Mouse (Mus musculus) CH12.LX (cell line): ENCODE data around the gene Npat. TPM values are rescaled to one million over a fixed set of nuclear protein-coding genes. Genes with fewer than 3 reads are reported as not detected.

ENCODE experiments used
- DNase-seq: peaks from one replicate; pipeline ENCODE4 v3.0.0-alpha.2; 2013; ENCODE audit errors: extremely low read depth
- H3K27ac ChIP-seq: 2 replicates; pipeline ENCODE4 v1.5.1; 2012; ENCODE audit warnings: low read depth, mild to moderate bottlenecking, control low read depth, moderate library complexity; ENCODE audit not compliant: insufficient read depth
- H3K27me3 ChIP-seq: replicated peaks from 2 replicates; pipeline ENCODE3; 2012; ENCODE audit warnings: inconsistent platforms
- H3K36me3 ChIP-seq, 2 experiments: replicated peaks in 1 of 2; 2 replicates each; pipeline versions ENCODE3 to v1.6.1; 2012; ENCODE audit warnings: inconsistent platforms in 1 of 2, low read length in 1 of 2, mild to moderate bottlenecking in 1 of 2, mixed read lengths in 1 of 2, moderate library complexity in 1 of 2; ENCODE audit not compliant: control insufficient read depth in 1 of 2, insufficient read depth in 1 of 2
- H3K4me1 ChIP-seq, 2 experiments: 2 replicates each; pipeline ENCODE4 v1.6.1; 2012; ENCODE audit warnings: inconsistent platforms in 1 of 2, moderate library complexity in 1 of 2; ENCODE audit not compliant: insufficient read depth in 2 of 2, control insufficient read depth in 1 of 2
- H3K4me2 ChIP-seq: 2 replicates; pipeline ENCODE4 v1.6.1; 2012; ENCODE audit warnings: low read depth, mild to moderate bottlenecking, control low read depth; ENCODE audit not compliant: poor library complexity, insufficient read depth, severe bottlenecking
- H3K4me3 ChIP-seq, 3 experiments: fragments of 150-350 bp in 1 of 3; sonication (generic) in 1 of 3; replicated peaks in 1 of 3; 2 replicates each; pipeline versions ENCODE3 to v1.5.1; 2011 to 2012; ENCODE audit warnings: low read depth in 2 of 3, low read length in 2 of 3, mild to moderate bottlenecking in 2 of 3, moderate library complexity in 2 of 3, control low read depth in 1 of 3, improper control_type of control experiment in 1 of 3, inconsistent platforms in 1 of 3, mixed read lengths in 1 of 3; ENCODE audit not compliant: poor library complexity in 1 of 3
- H3K79me2 ChIP-seq: replicated peaks from 2 replicates; pipeline ENCODE4 v1.6.1; 2012; ENCODE audit warnings: mild to moderate bottlenecking, moderate library complexity; ENCODE audit not compliant: control insufficient read depth, poor library complexity, insufficient read depth, severe bottlenecking; ENCODE audit errors: extremely low read depth
- H3K9ac ChIP-seq: 2 replicates; pipeline ENCODE4 v1.6.1; 2012; ENCODE audit warnings: low read depth, mild to moderate bottlenecking, control low read depth, moderate library complexity; ENCODE audit not compliant: insufficient read depth
- H3K9me3 ChIP-seq: replicated peaks from 2 replicates; pipeline ENCODE3; 2012; ENCODE audit warnings: low read length, inconsistent platforms, mixed read lengths
- BHLHE40 ChIP-seq: IDR thresholded peaks from 2 replicates; pipeline ENCODE4 v1.6.1; 2011; ENCODE audit warnings: mild to moderate bottlenecking, low read depth, low read length, improper control_type of control experiment
- CHD1 ChIP-seq: IDR thresholded peaks from 2 replicates; pipeline ENCODE4 v1.6.1; 2012; ENCODE audit warnings: low read depth, low read length, improper control_type of control experiment, inconsistent platforms
- CHD2 ChIP-seq: IDR thresholded peaks from 2 replicates; pipeline ENCODE4 v1.6.1; 2011; ENCODE audit warnings: low read length, improper control_type of control experiment
- CTCF ChIP-seq, 2 experiments: IDR thresholded peaks in 1 of 2; conservative IDR thresholded peaks in 1 of 2; 2 replicates each; pipeline ENCODE4 v1.5.1; 2011 to 2012; ENCODE audit warnings: low read depth in 2 of 2, low read length in 2 of 2, improper control_type of control experiment in 1 of 2, inconsistent platforms in 1 of 2, mild to moderate bottlenecking in 1 of 2, moderate library complexity in 1 of 2
- E2F4 ChIP-seq: IDR thresholded peaks from 2 replicates; pipeline ENCODE4 v1.6.1; 2011; ENCODE audit warnings: low read depth, low read length, improper control_type of control experiment; ENCODE audit not compliant: insufficient replicate concordance
- ELF1 ChIP-seq: IDR thresholded peaks from 2 replicates; pipeline ENCODE4 v1.6.1; 2014; ENCODE audit warnings: low read depth, mild to moderate bottlenecking, inconsistent platforms, low read length, improper control_type of control experiment
- EP300 ChIP-seq: IDR thresholded peaks from 2 replicates; pipeline ENCODE4 v1.6.1; 2011; ENCODE audit warnings: low read length, improper control_type of control experiment
- ETS1 ChIP-seq: conservative IDR thresholded peaks from 2 replicates; pipeline ENCODE4 v1.6.1; 2012; ENCODE audit warnings: low read depth, mild to moderate bottlenecking, inconsistent platforms, low read length, improper control_type of control experiment, moderate library complexity
- GABPA ChIP-seq: IDR thresholded peaks from 2 replicates; pipeline ENCODE4 v1.6.1; 2012; ENCODE audit warnings: low read depth, low read length, improper control_type of control experiment, inconsistent platforms; ENCODE audit not compliant: insufficient replicate concordance
- HCFC1 ChIP-seq: IDR thresholded peaks from 2 replicates; pipeline ENCODE4 v1.6.1; 2012; ENCODE audit warnings: low read depth, mild to moderate bottlenecking, inconsistent platforms, low read length, improper control_type of control experiment
- IRF4 ChIP-seq: IDR thresholded peaks from 2 replicates; pipeline ENCODE4 v1.6.1; 2014; ENCODE audit warnings: low read depth, mild to moderate bottlenecking, inconsistent platforms, low read length, improper control_type of control experiment
- JUN ChIP-seq: IDR thresholded peaks from 2 replicates; pipeline ENCODE4 v1.6.1; 2011; ENCODE audit warnings: low read depth, mild to moderate bottlenecking, low read length, improper control_type of control experiment, moderate library complexity; ENCODE audit not compliant: insufficient read depth
- KAT2A ChIP-seq: IDR thresholded peaks from 2 replicates; pipeline ENCODE4 v1.6.1; 2012; ENCODE audit warnings: low read length, improper control_type of control experiment, inconsistent platforms; ENCODE audit not compliant: insufficient replicate concordance
- MAX ChIP-seq: IDR thresholded peaks from 2 replicates; pipeline ENCODE4 v1.6.1; 2011; ENCODE audit warnings: low read length, improper control_type of control experiment
- MAZ ChIP-seq: IDR thresholded peaks from 2 replicates; pipeline ENCODE4 v1.6.1; 2012; ENCODE audit warnings: low read depth, mild to moderate bottlenecking, inconsistent platforms, low read length, improper control_type of control experiment, moderate library complexity
- MEF2A ChIP-seq: IDR thresholded peaks from 2 replicates; pipeline ENCODE4 v1.6.1; 2014; ENCODE audit warnings: low read depth, mild to moderate bottlenecking, inconsistent platforms, low read length, improper control_type of control experiment, borderline replicate concordance
- MXI1 ChIP-seq: IDR thresholded peaks from 2 replicates; pipeline ENCODE4 v1.6.1; 2011; ENCODE audit warnings: mild to moderate bottlenecking, low read depth, low read length, improper control_type of control experiment
- MYC ChIP-seq: IDR thresholded peaks from 2 replicates; pipeline ENCODE4 v1.6.1; 2011; ENCODE audit warnings: low read depth, mild to moderate bottlenecking, improper control_type of control experiment, low read length
- NELFE ChIP-seq: IDR thresholded peaks from 2 replicates; pipeline ENCODE4 v1.6.1; 2011; ENCODE audit warnings: low read depth, low read length, improper control_type of control experiment
- NRF1 ChIP-seq: IDR thresholded peaks from 2 replicates; pipeline ENCODE4 v1.6.1; 2014; ENCODE audit warnings: low read depth, mild to moderate bottlenecking, inconsistent platforms, low read length, improper control_type of control experiment, moderate library complexity
- PAX5 ChIP-seq: IDR thresholded peaks from 2 replicates; pipeline ENCODE4 v1.6.1; 2012; ENCODE audit warnings: low read length, inconsistent platforms, mixed read lengths
- POLR2A ChIP-seq: IDR thresholded peaks from 2 replicates; pipeline ENCODE4 v1.6.1; 2011; ENCODE audit warnings: low read depth, mild to moderate bottlenecking, improper control_type of control experiment, low read length
- POLR2AphosphoS2 ChIP-seq: IDR thresholded peaks from 2 replicates; pipeline ENCODE4 v1.6.1; 2011; ENCODE audit warnings: low read depth, low read length, improper control_type of control experiment
- RAD21 ChIP-seq: IDR thresholded peaks from 2 replicates; pipeline ENCODE4 v1.6.1; 2011; ENCODE audit warnings: low read depth, mild to moderate bottlenecking, low read length, improper control_type of control experiment, moderate library complexity
- RCOR1 ChIP-seq: conservative IDR thresholded peaks from 2 replicates; pipeline ENCODE4 v1.6.1; 2012; ENCODE audit warnings: low read depth, mild to moderate bottlenecking, inconsistent platforms, low read length, improper control_type of control experiment
- SIN3A ChIP-seq: IDR thresholded peaks from 2 replicates; pipeline ENCODE4 v1.6.1; 2012; ENCODE audit warnings: low read length, improper control_type of control experiment, inconsistent platforms
- SMC3 ChIP-seq: IDR thresholded peaks from 2 replicates; pipeline ENCODE4 v1.6.1; 2011; ENCODE audit warnings: low read depth, low read length, improper control_type of control experiment
- TBP ChIP-seq: conservative IDR thresholded peaks from 2 replicates; pipeline ENCODE4 v1.6.1; 2011; ENCODE audit warnings: low read depth, low read length, improper control_type of control experiment
- TCF12 ChIP-seq: IDR thresholded peaks from 2 replicates; pipeline ENCODE4 v1.6.1; 2014; ENCODE audit warnings: low read depth, mild to moderate bottlenecking, inconsistent platforms, low read length, improper control_type of control experiment
- UBTF ChIP-seq: IDR thresholded peaks from 2 replicates; pipeline ENCODE4 v1.6.1; 2012; ENCODE audit warnings: low read depth, mild to moderate bottlenecking, inconsistent platforms, low read length, improper control_type of control experiment, moderate library complexity
- USF1 ChIP-seq: IDR thresholded peaks from 2 replicates; pipeline ENCODE4 v1.6.1; 2014; ENCODE audit warnings: low read depth, mild to moderate bottlenecking, inconsistent platforms, low read length, improper control_type of control experiment
- USF2 ChIP-seq: conservative IDR thresholded peaks from 2 replicates; pipeline ENCODE4 v1.6.1; 2011; ENCODE audit warnings: low read depth, low read length, improper control_type of control experiment
- ZC3H11A ChIP-seq: IDR thresholded peaks from 2 replicates; pipeline ENCODE4 v1.6.1; 2012; ENCODE audit warnings: low read depth, mild to moderate bottlenecking, inconsistent platforms, low read length, improper control_type of control experiment
- ZMIZ1 ChIP-seq: IDR thresholded peaks from 2 replicates; pipeline ENCODE4 v1.6.1; 2012; ENCODE audit warnings: low read depth, mild to moderate bottlenecking, inconsistent platforms, low read length, improper control_type of control experiment
- dilution Hi-C: fragments of 300-500 bp; cut with MboI; formaldehyde crosslinking; loops from 2 replicates; pipeline ENCODE4 v1.14.3; 2020; ENCODE audit warnings: low sequenced_read_pairs; ENCODE audit not compliant: extremely low pct_unique_long_range_greater_than_20kb, extremely low pct_ligation_motif_present
- in situ Hi-C: fragments of 300-500 bp; cut with MboI; formaldehyde crosslinking; loops from 3 replicates; pipeline ENCODE4 v1.14.3; 2019; ENCODE audit warnings: low sequenced_read_pairs, low pct_ligation_motif_present, low pct_unique_long_range_greater_than_20kb, mixed read lengths
- polyA plus RNA-seq: library from polyadenylated mRNA; unstranded; fragments of >175 nt; gene quantifications from 2 replicates; pipeline ENCODE4 v1.2.1, GENCODE M21; 2012; ENCODE audit warnings: low read depth; ENCODE audit not compliant: insufficient read length
- total RNA-seq, 2 experiments: library from RNA; depleted of rRNA; stranded (reverse); fragments of 300-350 nt in 1 of 2; fragments of >200 nt in 1 of 2; gene quantifications; 2 replicates each; pipeline ENCODE4 v1.2.3; 2012 to 2014

The Npat gene
- total RNA-seq (2012; rRNA removed) = 12.6 and 14.8 TPM in 2 replicates
- total RNA-seq (2014; rRNA removed) = 21.2 and 22.3 TPM in 2 replicates
- polyA plus RNA-seq = 18.6 and 21.5 TPM in 2 replicates

DNA sequence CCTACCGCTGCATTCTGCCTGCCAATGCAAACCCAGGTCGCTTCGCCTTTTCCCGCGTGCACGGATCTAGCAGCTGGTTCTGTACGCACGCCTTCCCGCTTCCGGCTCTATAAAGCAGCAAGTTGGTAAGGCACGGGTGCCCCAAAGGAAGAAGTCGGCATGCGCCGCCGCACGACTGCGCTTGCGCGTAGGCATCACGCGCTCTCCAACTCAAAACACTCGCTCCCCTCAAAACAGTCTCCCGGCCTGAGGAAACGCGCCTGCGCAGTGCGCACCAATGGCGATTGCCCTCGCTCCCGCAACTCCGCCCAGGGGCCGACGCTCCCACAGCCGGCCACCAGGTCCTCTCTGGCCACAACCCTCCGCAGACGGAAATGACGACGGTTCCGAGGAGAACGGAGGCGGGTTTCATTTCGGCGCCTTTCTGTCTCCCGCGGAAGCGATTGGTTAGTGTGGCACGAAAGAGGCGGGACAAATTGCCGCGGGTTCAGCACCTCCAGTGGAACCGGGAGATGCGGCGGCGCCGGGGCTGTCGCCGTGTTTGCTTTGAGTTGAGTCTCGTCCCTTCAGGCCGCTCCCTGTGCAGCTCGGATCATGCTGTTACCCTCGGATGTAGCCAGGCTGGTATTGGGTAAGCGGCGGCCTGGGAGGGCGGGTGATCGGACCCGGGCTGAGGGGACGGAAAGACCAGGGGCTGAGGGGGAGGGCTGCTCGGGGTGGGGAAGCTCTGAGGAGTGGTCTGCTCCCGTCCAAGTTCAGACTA, at the start of gene Npat, which contains the start of gene Atm:
Npat (plus strand) TSS at position 490 of the 763 bp plus-strand sequence.
Atm (minus strand) TSS at position 183 of the 763 bp plus-strand sequence.
- Histone ChIP-seq H3K79me2 (peaks cover 56% of the 10 kb centered on the region), H3K9ac (peak within 1 kb of the TSS; percentile 86), H3K4me3 (peak within 1 kb of the TSS; percentile 80 to 87 (median 81)), H3K27ac (peak within 1 kb of the TSS; percentile 67; the same call in 1 of the 2 replicates), H3K27me3 (no peaks in the 10 kb centered on the region), H3K4me1 (peaks cover 0 to 27% of the 10 kb centered on the region in 2 experiments; a peak in 3 of 4 replicates), H3K9me3 (no peaks in the 10 kb centered on the region), H3K36me3 (peaks cover 2 to 19% of the 10 kb centered on the region in 2 experiments), H3K4me2 (peak within 1 kb of the TSS; percentile 86)
- in situ Hi-C loops (no loop called here), dilution Hi-C loops (no loop called here)
- DNase-seq = peak; percentile 99
- no peak for TF ChIP-seq MAZ
- TF ChIP-seq RAD21 = no peak
- TF ChIP-seq NRF1 = peak; percentile 98
- TF ChIP-seq PAX5 = no peak
- no peak for TF ChIP-seq RCOR1
- peak; percentile 83 for TF ChIP-seq POLR2A
- TF ChIP-seq JUN = no peak
- TF ChIP-seq MAX = peak; percentile 93
- TF ChIP-seq CHD2 = 0 out of 2 replicates have a peak, but pooled peaks have one; percentile 24
- TF ChIP-seq KAT2A = peak; percentile 42; the same call in 1 of the 2 replicates
- peak; percentile 26; the same call in 1 of the 2 replicates for TF ChIP-seq IRF4
- TF ChIP-seq ZMIZ1 = 0 out of 2 replicates have a peak, but pooled peaks have one; percentile 36
- peak; percentile 87; the same call in 1 of the 2 replicates for TF ChIP-seq E2F4
- TF ChIP-seq EP300 = no peak
- peak; percentile 27; the same call in 1 of the 2 replicates for TF ChIP-seq TBP
- peak; percentile 84 for TF ChIP-seq ELF1
- TF ChIP-seq MXI1 = peak; percentile 95
- no peak for TF ChIP-seq UBTF
- peak; percentile 69 for TF ChIP-seq HCFC1
- peak; percentile 93 for TF ChIP-seq MYC
- TF ChIP-seq TCF12 = peak; percentile 30
- peak; percentile 98 for TF ChIP-seq SIN3A
- TF ChIP-seq BHLHE40 = peak; percentile 95
- no peak for TF ChIP-seq GABPA
- no peak for TF ChIP-seq SMC3
- TF ChIP-seq MEF2A = no peak; the same call in 1 of the 2 replicates
- TF ChIP-seq ZC3H11A = no peak
- peak; percentile 85 for TF ChIP-seq NELFE
- TF ChIP-seq POLR2AphosphoS2 = peak; percentile 75; the same call in 1 of the 2 replicates
- TF ChIP-seq ETS1 = peak; percentile 82
- no peak for TF ChIP-seq CTCF (conservative IDR thresholded peaks at IDR 0.05 in 1 of 2, IDR thresholded peaks at IDR 0.05 in 1 of 2; ENCODE audit: low read depth in 2 of 2, low read length in 2 of 2)
- TF ChIP-seq USF2 = 0 out of 2 replicates have a peak, but pooled peaks have one; percentile 44
- no peak for TF ChIP-seq CHD1
- peak; percentile 70 for TF ChIP-seq USF1
